Mouse (Mus musculus) small intestine, adult 2 months (tissue): ENCODE results near the gene Slc29a2. TPM values are rescaled to one million over a fixed set of nuclear protein-coding genes. Genes with fewer than 3 reads are reported as not detected.

Experiments used
- H3K27ac ChIP-seq: fragments of 200-500 bp; 2 replicates; pipeline ENCODE4 v1.5.1; 2012; ENCODE audit warnings: low read depth, low read length, control low read depth, inconsistent platforms; ENCODE audit not compliant: insufficient read depth
- H3K27me3 ChIP-seq: fragments of 200-500 bp; 2 replicates; pipeline ENCODE4 v1.6.1; 2012; ENCODE audit warnings: mild to moderate bottlenecking, moderate library complexity, low read length, inconsistent platforms; ENCODE audit not compliant: control insufficient read depth, insufficient read depth
- H3K36me3 ChIP-seq: fragments of 200-500 bp; 2 replicates; pipeline ENCODE4 v1.6.1; 2012; ENCODE audit warnings: mild to moderate bottlenecking, low read length, control low read depth, inconsistent platforms; ENCODE audit not compliant: control insufficient read depth, insufficient read depth
- H3K4me1 ChIP-seq: fragments of 200-500 bp; 2 replicates; pipeline ENCODE4 v1.6.1; 2012; ENCODE audit warnings: low read length, inconsistent platforms, mixed read lengths; ENCODE audit not compliant: control insufficient read depth, insufficient read depth, insufficient read length
- H3K4me3 ChIP-seq: fragments of 200-500 bp; 2 replicates; pipeline ENCODE4 v1.5.1; 2012; ENCODE audit warnings: low read depth, mild to moderate bottlenecking, control low read depth, inconsistent platforms, low read length, moderate library complexity
- CTCF ChIP-seq: fragments of 200-500 bp; IDR thresholded peaks from 2 replicates; pipeline ENCODE4 v1.5.1; 2012; ENCODE audit warnings: low read depth, mild to moderate bottlenecking, control low read depth, inconsistent platforms, low read length, moderate library complexity, mixed read lengths; ENCODE audit not compliant: insufficient replicate concordance, insufficient read length; ENCODE audit errors: extremely low read depth
- POLR2A ChIP-seq: fragments of 200-500 bp; IDR thresholded peaks from 2 replicates; pipeline ENCODE4 v1.6.1; 2012; ENCODE audit warnings: low read depth, mild to moderate bottlenecking, control low read depth, inconsistent platforms, low read length, moderate library complexity
- WGBS: fragments of 180-500 bp; shearing (Covaris S2); methylation state at CpG from one replicate; pipeline ENCODE4 v1.1.7; 2018; 5-methylcytosine and 5-hydroxymethylcytosine counted together
- polyA plus RNA-seq: library from polyadenylated mRNA; depleted of rRNA; stranded (reverse); fragments of >200 nt; gene quantifications from 2 replicates; pipeline ENCODE4 v1.2.3, GENCODE M21; 2012

Slc29a2 gene
- polyA plus RNA-seq, 1 experiment = 2.6 TPM

DNA sequence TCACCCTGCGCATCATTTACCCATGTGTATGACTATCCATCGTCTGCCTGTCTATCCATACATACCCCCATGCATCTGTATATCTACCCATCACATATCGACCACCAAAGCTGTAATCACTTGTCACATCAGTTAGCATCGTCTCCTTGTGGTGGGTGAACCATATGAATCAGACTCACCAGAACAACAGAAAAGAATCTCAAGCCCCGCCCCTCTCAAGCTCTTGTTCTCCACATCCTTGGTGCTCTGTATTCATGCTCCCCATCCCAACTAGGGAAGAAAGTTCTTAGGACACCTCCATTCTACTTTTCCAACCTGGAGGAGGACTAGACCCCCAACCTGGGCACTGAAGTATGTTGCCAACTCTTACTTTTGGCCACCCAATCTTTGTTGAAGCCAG lies 38.4 kb downstream of the Slc29a2 start:
- TF ChIP-seq POLR2A (no peak), CTCF (no peak)
- WGBS = 77% methylated on average over 5 of the region's 5 CpGs
- H3K27me3 ChIP-seq = peaks cover 2% of the 10 kb centered on the region; the same call in 1 of the 2 replicates
- H3K4me1 ChIP-seq = no peaks in the 10 kb centered on the region; the same call in 1 of the 2 replicates
- no peaks in the 10 kb centered on the region for H3K36me3 ChIP-seq
- no peak overlapping the region for H3K27ac ChIP-seq
- no peak overlapping the region for H3K4me3 ChIP-seq

DNA sequence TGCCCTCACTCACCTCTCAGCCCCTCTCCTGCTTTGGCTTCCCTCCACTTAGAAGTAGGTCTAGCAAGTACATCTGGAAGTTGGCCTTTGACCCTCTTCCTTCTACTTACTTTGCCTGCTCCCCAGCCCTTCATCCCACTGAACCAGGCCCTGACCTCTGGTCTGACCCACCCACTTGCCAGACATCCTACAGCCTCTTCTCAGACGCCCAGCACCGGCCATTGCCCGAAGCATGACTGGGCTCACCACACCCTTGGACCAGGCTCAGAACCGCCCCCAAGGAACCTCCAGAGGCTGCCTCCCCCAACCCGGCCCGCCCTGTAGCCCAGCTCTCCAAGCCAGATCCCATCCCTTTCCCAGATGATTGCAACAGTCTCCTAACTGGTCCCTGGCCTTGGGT lies 38.8 kb downstream of the Slc29a2 start:
- Histone ChIP-seq H3K36me3 (no peaks in the 10 kb centered on the region), H3K4me1 (peaks cover 3% of the 10 kb centered on the region; the same call in 1 of the 2 replicates), H3K27ac (no peak overlapping the region), H3K27me3 (peaks cover 6% of the 10 kb centered on the region; the same call in 1 of the 2 replicates), H3K4me3 (no peak overlapping the region)
- 53% methylated on average over 6 of the region's 6 CpGs for WGBS
- no peak for TF ChIP-seq POLR2A
- TF ChIP-seq CTCF = no peak

DNA sequence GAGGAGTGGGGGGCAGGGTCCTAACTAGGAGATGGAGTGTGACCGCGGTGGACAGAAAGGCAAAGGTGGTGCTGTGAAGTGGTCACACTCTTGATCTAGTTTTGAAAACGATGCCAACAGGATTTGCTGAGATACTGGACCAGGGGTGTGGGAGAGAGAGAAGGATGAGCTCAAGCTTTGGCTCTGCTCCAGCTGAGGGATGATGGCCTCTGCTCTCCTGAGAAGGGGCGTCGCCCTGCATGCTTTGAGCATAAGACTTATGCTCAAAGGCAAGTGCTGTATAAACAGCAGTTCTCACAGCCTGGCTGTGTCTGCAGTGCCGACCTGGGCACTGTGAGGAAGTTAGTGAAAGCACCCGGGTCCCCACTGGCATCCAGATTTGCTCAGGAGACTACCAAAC lies 41.4 kb downstream of the Slc29a2 start:
- no peak overlapping the region for H3K4me3 ChIP-seq
- no peak overlapping the region for H3K27ac ChIP-seq
- H3K4me1 ChIP-seq = peaks cover 14% of the 10 kb centered on the region
- TF ChIP-seq CTCF (no peak), POLR2A (no peak)
- WGBS = 36% methylated on average over 7 of the region's 7 CpGs
- no peaks in the 10 kb centered on the region for H3K36me3 ChIP-seq
- peaks cover 23% of the 10 kb centered on the region for H3K27me3 ChIP-seq

- no peak overlapping the region for H3K4me3 ChIP-seq
- WGBS = 13% methylated on average over 15 of the region's 15 CpGs
- H3K4me1 ChIP-seq = peaks cover 14% of the 10 kb centered on the region
- peaks cover 27% of the 10 kb centered on the region for H3K27me3 ChIP-seq
- no peak for TF ChIP-seq POLR2A
- TF ChIP-seq CTCF = no peak
- peak overlapping the region; percentile 35 for H3K27ac ChIP-seq
- H3K36me3 ChIP-seq = no peaks in the 10 kb centered on the region
Measured at GRCm38 (mm10) chr19:5067040-5067799, 43.6 kb downstream of the Slc29a2 start.

GRCm38 (mm10) chr19:5067867-5068569 lies 44.4 kb downstream of the Slc29a2 start, which contains the start of gene Cd248:
TSS of gene Cd248 (plus strand) at chr19:5068078.
- H3K27ac ChIP-seq = peak within 1 kb of the TSS; percentile 35
- no peaks in the 10 kb centered on the region for H3K36me3 ChIP-seq
- H3K4me1 ChIP-seq = peaks cover 14% of the 10 kb centered on the region
- WGBS = 3% methylated on average over 55 of the region's 56 CpGs
- H3K4me3 ChIP-seq = peak within 1 kb of the TSS; percentile 61
- peaks cover 27% of the 10 kb centered on the region for H3K27me3 ChIP-seq
- TF ChIP-seq CTCF (no peak), POLR2A (no peak)

DNA sequence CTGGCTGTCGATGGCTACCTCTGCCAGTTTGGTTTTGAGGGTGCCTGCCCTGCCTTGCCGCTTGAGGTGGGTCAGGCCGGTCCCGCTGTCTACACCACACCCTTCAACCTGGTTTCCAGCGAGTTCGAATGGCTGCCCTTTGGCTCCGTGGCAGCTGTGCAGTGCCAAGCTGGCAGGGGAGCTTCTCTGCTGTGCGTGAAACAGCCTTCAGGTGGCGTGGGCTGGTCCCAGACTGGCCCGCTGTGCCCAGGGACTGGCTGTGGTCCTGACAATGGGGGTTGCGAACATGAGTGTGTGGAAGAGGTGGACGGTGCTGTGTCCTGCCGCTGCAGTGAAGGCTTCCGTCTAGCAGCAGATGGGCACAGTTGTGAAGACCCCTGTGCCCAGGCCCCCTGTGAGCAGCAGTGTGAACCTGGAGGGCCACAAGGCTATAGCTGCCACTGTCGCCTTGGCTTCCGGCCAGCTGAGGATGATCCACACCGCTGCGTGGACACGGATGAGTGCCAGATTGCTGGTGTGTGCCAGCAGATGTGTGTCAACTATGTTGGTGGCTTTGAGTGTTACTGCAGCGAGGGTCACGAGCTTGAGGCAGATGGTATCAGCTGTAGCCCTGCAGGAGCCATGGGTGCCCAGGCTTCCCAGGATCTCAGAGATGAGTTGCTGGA lies 45.0 kb downstream of the Slc29a2 start:
- peaks cover 14% of the 10 kb centered on the region for H3K4me1 ChIP-seq
- no peaks in the 10 kb centered on the region for H3K36me3 ChIP-seq
- no peak overlapping the region for H3K27ac ChIP-seq
- H3K4me3 ChIP-seq = peak overlapping the region; percentile 61
- TF ChIP-seq POLR2A = no peak
- TF ChIP-seq CTCF = no peak
- 33% methylated on average over 21 of the region's 21 CpGs for WGBS
- H3K27me3 ChIP-seq = peaks cover 27% of the 10 kb centered on the region
